19 mouse cellular contexts compared by ENCODE assay signal in genomic region chr12:82216801-82217553, GRCm38 (mm10).
"Had no signal": no experiment of that assay in that cellular context is flagged by ENCODE, and none has a peak within 500 bp of the region (broad histone marks: within the 10 kb centered on the region; RNA-seq: fewer than 3 reads in every experiment).

No protein-coding gene starts in this region.

- H3K9ac ChIP-seq: lung, embryonic 14.5 days; midbrain, embryonic 12.5 days; neural tube, embryonic 13.5 days; neural tube, embryonic 15.5 days had no signal

- H3K4me2 ChIP-seq: lung, embryonic 14.5 days; midbrain, embryonic 12.5 days; neural tube, embryonic 13.5 days; neural tube, embryonic 15.5 days had no signal

- H3K27me3 ChIP-seq: midbrain, embryonic 12.5 days; neural tube, embryonic 13.5 days; neural tube, embryonic 15.5 days had no signal

- H3K4me3 ChIP-seq: midbrain, embryonic 10.5 days; midbrain, embryonic 12.5 days; myocyte; neural tube, embryonic 13.5 days; neural tube, embryonic 15.5 days had no signal

- H3K27ac ChIP-seq: midbrain, embryonic 10.5 days; midbrain, embryonic 12.5 days; neural tube, embryonic 13.5 days; neural tube, embryonic 15.5 days had no signal

- DNase-seq: lung, adult 18-20 months; lung, embryonic 14.5 days; lung, postnatal 10 days; lung, postnatal 4 days; midbrain, embryonic 14.5 days; retina, postnatal 1 day; right cerebral cortex, adult 18-20 months; right cerebral cortex, postnatal 25 days; right cerebral cortex, postnatal 4 days; spleen, adult 18-20 months; thymus, adult 18-20 months; thymus, postnatal 14 days; thymus, postnatal 36 days had no signal

- H3K9me3 ChIP-seq: midbrain, embryonic 10.5 days; midbrain, embryonic 12.5 days; neural tube, embryonic 13.5 days; neural tube, embryonic 15.5 days had no signal

- ATAC-seq: midbrain, embryonic 16.5 days had no signal

- H3K36me3 ChIP-seq: midbrain, embryonic 12.5 days; neural tube, embryonic 13.5 days had no signal

- H3K4me1 ChIP-seq: midbrain, embryonic 12.5 days; neural tube, embryonic 13.5 days; neural tube, embryonic 15.5 days had no signal
